In genomic region chr1:162252869-162253268, GRCm38 (mm10) we compare ENCODE assay signal across 20 mouse cellular contexts.
DNase-seq lines count a peak whose midpoint lies in the region; ATAC-seq and TF ChIP-seq lines count a peak whose summit lies in the region.
"Had no signal": no experiment of that assay in that cellular context is flagged by ENCODE, and none has a peak within 500 bp of the region (broad histone marks: within the 10 kb centered on the region; RNA-seq: fewer than 3 reads in every experiment).

No protein-coding gene starts in this region.

- DNase-seq in forebrain, postnatal 0 days = no peak
- DNase-seq in embryonic facial prominence, embryonic 10.5 days (ENCODE audit: low spot score) = no peak
- no peak for DNase-seq in embryonic facial prominence, embryonic 14.5 days (ENCODE audit: low spot score)
- DNase-seq in limb, embryonic 11.5 days (ENCODE audit: low spot score) = no peak
- no peak for DNase-seq in cerebellum, postnatal 14 days
- DNase-seq in left cerebral cortex, postnatal 36 days (ENCODE audit: low spot score in 2 of 2) = no peak
- DNase-seq in urinary bladder, adult 18-20 months (ENCODE audit: low spot score in 2 of 2) = no peak
- DNase-seq: adrenal gland, postnatal 10 days; B cell, adult 2 months; cerebellum, adult 11-12 months; cerebellum, adult 9-10 months; cerebellum, postnatal 36 days; gastrocnemius, postnatal 14 days had no signal

- 73% methylated on average over 2 of the region's 2 CpGs for WGBS in forebrain, postnatal 0 days
- 78% methylated on average over 2 of the region's 2 CpGs for WGBS in forebrain, embryonic 15.5 days
- WGBS in embryonic facial prominence, embryonic 10.5 days = 81% methylated on average over 2 of the region's 2 CpGs
- WGBS in embryonic facial prominence, embryonic 14.5 days = 63% methylated on average over 2 of the region's 2 CpGs
- WGBS in limb, embryonic 11.5 days = 56% methylated on average over 2 of the region's 2 CpGs

- no peak overlapping the region for H3K27ac ChIP-seq in forebrain, postnatal 0 days (ENCODE audit: low read depth, low read length)
- no peak overlapping the region for H3K27ac ChIP-seq in forebrain, embryonic 15.5 days (replicated peaks)
- peak overlapping the region; percentile 71 for H3K27ac ChIP-seq in embryonic facial prominence, embryonic 10.5 days (replicated peaks)
- H3K27ac ChIP-seq in embryonic facial prominence, embryonic 14.5 days (replicated peaks; ENCODE audit: low read depth, low read length) = peak overlapping the region; percentile 83
- H3K27ac ChIP-seq in limb, embryonic 11.5 days (replicated peaks; ENCODE audit: low read depth, low read length) = peak overlapping the region; percentile 30
- H3K27ac ChIP-seq: hindbrain, embryonic 10.5 days; hindbrain, embryonic 15.5 days had no signal

- no peaks in the 10 kb centered on the region for H3K27me3 ChIP-seq in forebrain, postnatal 0 days (ENCODE audit: insufficient read depth, low read length)
- no peaks in the 10 kb centered on the region for H3K27me3 ChIP-seq in forebrain, embryonic 15.5 days
- H3K27me3 ChIP-seq in embryonic facial prominence, embryonic 10.5 days (replicated peaks; ENCODE audit: low read depth, poor library complexity, severe bottlenecking) = no peaks in the 10 kb centered on the region
- H3K27me3 ChIP-seq in embryonic facial prominence, embryonic 14.5 days (replicated peaks; ENCODE audit: control insufficient read depth, insufficient read depth, low read length) = no peaks in the 10 kb centered on the region
- no peaks in the 10 kb centered on the region for H3K27me3 ChIP-seq in limb, embryonic 11.5 days (ENCODE audit: control insufficient read depth, insufficient read depth, low read length)
- H3K27me3 ChIP-seq: heart, embryonic 12.5 days; hindbrain, embryonic 15.5 days had no signal

- H3K9me3 ChIP-seq in forebrain, postnatal 0 days (ENCODE audit: low read length) = no peaks in the 10 kb centered on the region
- no peaks in the 10 kb centered on the region for H3K9me3 ChIP-seq in forebrain, embryonic 15.5 days
- no peaks in the 10 kb centered on the region for H3K9me3 ChIP-seq in embryonic facial prominence, embryonic 10.5 days
- no peaks in the 10 kb centered on the region for H3K9me3 ChIP-seq in embryonic facial prominence, embryonic 14.5 days (ENCODE audit: control insufficient read depth, low read length)
- no peaks in the 10 kb centered on the region for H3K9me3 ChIP-seq in limb, embryonic 11.5 days (ENCODE audit: control insufficient read depth, low read length)
- H3K9me3 ChIP-seq: G1E; heart, embryonic 12.5 days; hindbrain, embryonic 10.5 days; hindbrain, embryonic 15.5 days had no signal

- no peak overlapping the region for H3K4me2 ChIP-seq in forebrain, postnatal 0 days (ENCODE audit: low read depth)
- H3K4me2 ChIP-seq in forebrain, embryonic 15.5 days (replicated peaks) = no peak overlapping the region
- no peak overlapping the region for H3K4me2 ChIP-seq in embryonic facial prominence, embryonic 14.5 days (ENCODE audit: low read depth, low read length)
- no peak overlapping the region for H3K4me2 ChIP-seq in limb, embryonic 11.5 days (ENCODE audit: low read depth, severe bottlenecking)
- H3K4me2 ChIP-seq: heart, embryonic 12.5 days; hindbrain, embryonic 15.5 days had no signal

- no peak overlapping the region for H3K9ac ChIP-seq in forebrain, postnatal 0 days
- no peak overlapping the region for H3K9ac ChIP-seq in forebrain, embryonic 15.5 days (replicated peaks)
- H3K9ac ChIP-seq in embryonic facial prominence, embryonic 14.5 days (ENCODE audit: low read depth, low read length) = no peak overlapping the region
- no peak overlapping the region for H3K9ac ChIP-seq in limb, embryonic 11.5 days (ENCODE audit: low read length)
- H3K9ac ChIP-seq: heart, embryonic 12.5 days; hindbrain, embryonic 15.5 days had no signal

- peak; percentile 47; the same call in 1 of the 2 replicates for ATAC-seq in forebrain, postnatal 0 days
- no peak; the same call in 1 of the 2 replicates for ATAC-seq in forebrain, embryonic 15.5 days (replicated peaks)
- ATAC-seq in embryonic facial prominence, embryonic 14.5 days (ENCODE audit: low read depth) = no peak
- no peak for ATAC-seq in limb, embryonic 11.5 days (ENCODE audit: insufficient number of reproducible peaks, low FRiP score, low TSS enrichment, low read depth)
- ATAC-seq: CD4-positive, CD25-positive, alpha-beta regulatory T cell, adult 4 months; forebrain, embryonic 16.5 days had no signal

- intact Hi-C loops in left cerebral cortex, postnatal 36 days (cut with DNase I) = no loop called here

- no peak overlapping the region for H3K4me3 ChIP-seq in forebrain, postnatal 0 days (ENCODE audit: low read depth, low read length)
- H3K4me3 ChIP-seq in forebrain, embryonic 15.5 days = no peak overlapping the region
- H3K4me3 ChIP-seq in embryonic facial prominence, embryonic 10.5 days = no peak overlapping the region
- H3K4me3 ChIP-seq in embryonic facial prominence, embryonic 14.5 days (ENCODE audit: low read depth, low read length) = no peak overlapping the region
- H3K4me3 ChIP-seq in limb, embryonic 11.5 days (ENCODE audit: low read depth, low read length) = no peak overlapping the region
- H3K4me3 ChIP-seq: heart, embryonic 12.5 days; hindbrain, embryonic 10.5 days; hindbrain, embryonic 15.5 days had no signal

- H3K36me3 ChIP-seq in forebrain, postnatal 0 days (ENCODE audit: insufficient read depth) = no peaks in the 10 kb centered on the region
- H3K36me3 ChIP-seq in forebrain, embryonic 15.5 days = no peaks in the 10 kb centered on the region
- H3K36me3 ChIP-seq in embryonic facial prominence, embryonic 10.5 days (replicated peaks) = no peaks in the 10 kb centered on the region
- H3K36me3 ChIP-seq in embryonic facial prominence, embryonic 14.5 days (ENCODE audit: control insufficient read depth, insufficient read depth, low read length) = no peaks in the 10 kb centered on the region
- H3K36me3 ChIP-seq in limb, embryonic 11.5 days (ENCODE audit: control insufficient read depth, insufficient read depth, low read length) = no peaks in the 10 kb centered on the region
- H3K36me3 ChIP-seq: G1E; heart, embryonic 12.5 days; hindbrain, embryonic 10.5 days; hindbrain, embryonic 15.5 days had no signal

- H3K4me1 ChIP-seq in forebrain, postnatal 0 days (ENCODE audit: insufficient read depth) = no peaks in the 10 kb centered on the region
- no peaks in the 10 kb centered on the region for H3K4me1 ChIP-seq in forebrain, embryonic 15.5 days
- peaks cover 42% of the 10 kb centered on the region for H3K4me1 ChIP-seq in embryonic facial prominence, embryonic 10.5 days
- H3K4me1 ChIP-seq in embryonic facial prominence, embryonic 14.5 days (ENCODE audit: control insufficient read depth, insufficient read depth, low read length) = peaks cover 27% of the 10 kb centered on the region
- H3K4me1 ChIP-seq in limb, embryonic 11.5 days (ENCODE audit: control insufficient read depth, insufficient read depth, low read length) = peaks cover 10% of the 10 kb centered on the region
- H3K4me1 ChIP-seq: heart, embryonic 12.5 days; hindbrain, embryonic 15.5 days had no signal

- no peak for TF ChIP-seq CTCF in forebrain, postnatal 0 days (IDR thresholded peaks at IDR 0.05; ENCODE audit: low read depth)

Comparison
In these comparisons a context has a peak if more than half of its experiments do, and no peak if none do; other contexts are left out.
1. H3K27ac ChIP-seq: peak in embryonic facial prominence, embryonic 10.5 days (single experiment), embryonic facial prominence, embryonic 14.5 days (single experiment) and limb, embryonic 11.5 days (single experiment); none in forebrain, postnatal 0 days (single experiment) and forebrain, embryonic 15.5 days (single experiment).